Mouse (Mus musculus) neutrophil, adult 5-6 weeks (primary cell): Measurements from ENCODE around the gene Tecpr2. TPM values are rescaled to one million over a fixed set of nuclear protein-coding genes. Genes with fewer than 3 reads are reported as not detected.
A peak's percentile ranks its signal among the peaks of the same experiment; 100 is the strongest.
"Not testable (repeated sequence)": the region's sequence is repeated elsewhere in the genome, so short reads cannot be mapped to it uniquely, and the experiment has no call there.

ENCODE experiments used
- ATAC-seq: fragments of 151-379, 151-347 bp; 2 replicates; pipeline ENCODE4 v1.8.0; 2017; ENCODE audit warnings: mild to moderate bottlenecking, moderate TSS enrichment; ENCODE audit not compliant: insufficient number of reproducible peaks, poor library complexity, low FRiP score, severe bottlenecking; ENCODE audit errors: extremely low read depth
- total RNA-seq: library from RNA; stranded (forward); fragments of 200-1000 nt; gene quantifications from 2 replicates; pipeline ENCODE4 v1.2.3, GENCODE M21; 2017

Gene Tecpr2
- total RNA-seq: 3.9 and 4.9 TPM in 2 replicates

DNA sequence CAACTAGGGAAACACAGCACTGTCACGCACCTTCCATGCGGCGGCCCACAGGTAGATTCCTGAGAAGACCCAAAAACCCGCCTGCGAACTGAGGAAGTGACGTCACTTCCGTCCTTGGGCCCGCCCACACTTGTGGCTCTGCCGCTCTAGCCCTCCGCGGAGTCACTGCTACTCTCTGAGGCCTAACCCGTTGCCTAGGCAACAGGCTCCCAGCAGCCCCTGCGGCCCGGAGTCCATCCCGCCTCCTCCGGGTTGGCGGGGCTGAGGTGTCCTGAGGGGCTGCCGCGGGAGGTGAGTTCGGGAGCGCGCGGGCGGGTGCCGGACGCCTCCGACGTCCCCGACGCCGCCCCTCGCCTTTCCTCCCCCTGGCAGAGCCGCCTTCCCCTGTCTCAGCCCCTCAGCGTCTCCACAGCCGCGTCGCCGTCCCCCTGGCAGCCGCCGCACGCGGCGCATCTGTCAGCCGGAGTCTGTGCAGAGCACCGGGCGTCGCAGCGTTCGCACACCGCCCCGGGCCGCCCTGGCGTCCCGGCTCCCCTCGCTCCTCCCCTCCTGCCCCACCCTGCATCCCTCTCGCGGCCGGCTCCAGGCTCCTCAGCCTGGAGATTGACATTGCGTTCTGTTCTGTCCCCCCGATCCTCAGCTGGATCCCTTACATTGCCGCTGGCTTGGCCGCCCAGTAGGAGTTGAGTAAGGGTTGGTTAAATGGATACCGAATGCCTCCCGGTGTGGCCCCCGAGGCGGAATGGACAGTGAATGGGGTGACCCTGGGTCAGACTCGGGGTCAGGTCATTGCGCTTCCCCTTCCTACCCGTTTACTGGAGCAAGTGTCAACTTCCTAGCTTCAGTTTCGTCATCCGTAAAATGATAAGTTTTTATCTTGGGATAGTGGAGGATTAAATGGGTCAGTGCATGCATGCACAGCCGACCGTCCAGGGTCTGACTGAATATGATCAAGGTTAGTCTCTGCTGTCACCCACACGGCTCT, at the start of gene Tecpr2, which contains the start of gene Cinp:
Tecpr2 (plus strand) TSS at position 229 of the 985 bp plus-strand sequence.
Cinp (minus strand) TSS at position 110 of the 985 bp plus-strand sequence.
- ATAC-seq: peak; percentile 98

GRCm38 (mm10) chr12:110840348-110841198, 48.5 kb upstream of the Tecpr2 start, which contains the start of gene Mok:
Mok (minus strand) TSS chr12:110840939.
- peak; percentile 57 for ATAC-seq

- no peak for ATAC-seq
Measured at GRCm38 (mm10) chr12:110841731-110842493, 47.2 kb upstream of the Tecpr2 start.

DNA sequence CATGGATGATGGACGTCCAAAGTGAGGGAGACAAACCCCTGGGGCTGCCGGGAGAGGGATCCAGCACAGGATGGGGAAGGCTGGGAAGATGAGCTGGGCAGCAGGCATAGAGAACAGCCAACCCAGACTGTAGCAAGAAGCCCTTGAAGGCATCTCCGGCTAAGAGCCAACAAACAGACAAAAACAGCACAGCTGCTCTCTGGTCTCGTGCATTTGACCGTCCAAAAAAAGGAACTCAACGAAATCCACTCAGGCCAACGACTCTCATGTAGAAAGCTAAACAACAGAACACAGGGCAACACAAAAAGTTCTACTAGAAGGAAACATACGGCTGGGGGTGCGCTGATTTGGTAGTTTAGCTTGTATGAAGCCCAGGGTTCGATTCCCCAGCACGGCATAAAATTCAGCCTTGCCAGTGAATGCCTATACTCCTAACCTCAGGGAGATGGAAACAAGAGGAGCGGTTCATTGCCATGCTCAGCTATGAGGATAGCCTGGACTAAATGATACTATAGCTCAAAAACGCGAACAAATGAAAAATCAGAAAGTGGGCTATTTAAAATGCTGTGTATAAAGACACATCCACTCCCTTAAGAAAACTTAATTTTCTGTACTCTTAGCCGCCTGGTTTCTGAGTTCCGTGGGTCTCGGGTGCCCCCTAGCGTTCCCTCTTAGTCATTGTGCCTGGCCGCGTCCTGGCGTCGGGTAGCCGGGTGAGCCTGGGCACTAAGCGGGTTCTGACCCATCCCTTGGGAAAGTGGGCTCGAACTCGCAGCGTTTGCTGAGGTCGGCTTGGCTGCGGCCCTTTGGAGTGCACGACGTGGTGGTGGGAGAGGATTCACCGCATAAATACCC, 45.6 kb upstream of the Tecpr2 start:
- ATAC-seq: peak; percentile 75

DNA sequence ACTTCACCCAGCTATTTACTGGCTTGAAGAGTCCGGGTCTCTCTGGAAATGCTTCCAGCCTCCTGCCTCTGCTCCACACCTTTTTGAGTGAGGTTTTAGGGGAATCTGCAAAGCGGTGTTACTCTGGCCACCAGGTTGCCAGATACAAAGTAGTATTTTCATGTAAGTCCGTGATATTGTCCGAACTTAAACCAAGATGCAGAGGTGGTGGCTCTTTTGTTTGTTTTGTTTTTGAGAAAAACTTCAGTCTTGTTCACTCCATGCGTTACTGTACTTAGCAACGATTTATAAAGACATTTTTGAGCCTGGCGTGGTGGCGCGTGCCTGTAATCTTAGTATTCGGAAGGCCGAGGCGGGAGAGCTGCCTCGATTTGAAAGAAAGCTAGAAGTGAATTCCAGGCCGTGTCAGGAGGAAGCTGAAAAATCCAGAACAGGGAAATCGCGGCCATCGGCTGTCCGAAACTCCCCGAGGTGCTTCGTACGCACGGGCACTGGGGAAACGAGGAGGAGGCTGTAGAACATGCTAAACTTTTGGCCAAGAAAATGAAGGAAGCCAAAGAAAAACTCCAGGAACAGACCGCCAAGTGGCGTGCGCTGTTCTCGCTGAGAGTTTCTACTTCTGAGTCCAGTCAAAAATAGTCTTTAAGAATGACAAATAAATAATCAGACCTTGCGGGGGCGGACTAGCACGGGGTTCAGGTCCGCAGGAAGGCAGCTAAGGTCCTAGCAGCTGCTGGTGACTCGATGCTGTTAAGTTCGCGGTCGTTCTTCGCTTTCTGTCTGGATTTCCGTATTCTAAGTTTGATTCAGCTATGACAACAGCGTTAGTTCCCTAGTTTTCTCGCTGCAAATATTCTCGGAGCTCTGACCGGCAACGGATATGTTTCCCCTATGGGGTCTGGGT, 44.6 kb upstream of the Tecpr2 start:
- ATAC-seq: 0 out of 2 replicates have a peak, but pooled peaks have one; percentile 3

DNA sequence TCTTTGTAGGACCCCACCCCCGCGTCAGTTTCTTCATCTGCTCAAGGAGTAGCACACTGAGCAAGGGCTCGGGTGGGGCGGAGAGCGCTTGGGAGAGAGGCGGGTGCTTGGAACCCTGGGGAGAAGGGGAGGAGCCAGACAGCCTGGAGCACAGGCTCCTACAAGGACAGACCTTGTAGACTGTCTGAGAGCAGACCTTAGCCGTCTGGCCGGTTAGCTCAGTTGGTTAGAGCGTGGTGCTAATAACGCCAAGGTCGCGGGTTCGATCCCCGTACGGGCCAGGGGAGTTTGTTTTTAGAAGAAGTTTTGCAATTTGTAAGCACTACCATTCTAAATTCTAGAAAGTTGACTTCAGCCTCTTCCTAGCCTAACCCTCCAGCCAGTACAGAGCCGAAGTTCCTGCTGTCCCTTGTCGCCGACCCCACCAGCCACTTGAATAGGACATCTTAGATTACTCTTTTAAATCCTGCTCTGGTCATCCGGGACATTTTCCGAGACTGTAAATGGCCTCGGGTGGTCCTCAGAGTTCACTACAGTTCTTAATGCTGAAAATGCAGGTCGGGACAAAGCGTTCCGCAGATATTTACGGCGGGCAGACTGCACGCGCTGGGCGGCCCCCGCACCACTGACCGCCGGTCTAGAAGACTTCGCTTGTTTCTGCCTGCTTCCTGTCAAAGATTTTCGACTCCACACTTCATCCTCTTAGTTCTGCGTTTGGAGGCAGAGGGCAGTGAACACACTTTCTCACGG, 43.8 kb upstream of the Tecpr2 start:
- 0 out of 2 replicates have a peak, but pooled peaks have one; percentile 15 for ATAC-seq

- no peak for ATAC-seq
Measured at GRCm38 (mm10) chr12:110846191-110846765, 42.8 kb upstream of the Tecpr2 start.

- ATAC-seq: peak; percentile 52
Measured at GRCm38 (mm10) chr12:110850010-110850928, 38.8 kb upstream of the Tecpr2 start, which contains the start of gene Zfp839. Zfp839 (plus strand) TSS chr12:110850253.

DNA sequence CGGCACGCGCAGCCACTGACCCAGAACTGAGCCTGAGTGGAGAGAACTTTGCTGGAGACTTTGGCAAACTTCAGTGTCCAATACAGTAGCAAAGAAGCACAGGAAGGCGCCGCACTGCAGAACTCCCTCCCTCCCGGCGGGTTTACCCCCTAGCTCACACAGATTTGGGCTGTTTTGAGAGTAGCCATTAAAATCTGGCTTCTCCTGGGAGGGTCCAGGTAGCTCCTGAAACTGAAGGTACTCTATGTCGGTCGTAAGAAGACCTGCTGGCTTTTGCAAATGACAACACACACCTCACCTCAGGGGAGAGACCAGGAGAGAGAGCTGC, 38.2 kb upstream of the Tecpr2 start:
- ATAC-seq: no peak

- no peak for ATAC-seq
Measured at GRCm38 (mm10) chr12:110851414-110851813, 37.6 kb upstream of the Tecpr2 start.

DNA sequence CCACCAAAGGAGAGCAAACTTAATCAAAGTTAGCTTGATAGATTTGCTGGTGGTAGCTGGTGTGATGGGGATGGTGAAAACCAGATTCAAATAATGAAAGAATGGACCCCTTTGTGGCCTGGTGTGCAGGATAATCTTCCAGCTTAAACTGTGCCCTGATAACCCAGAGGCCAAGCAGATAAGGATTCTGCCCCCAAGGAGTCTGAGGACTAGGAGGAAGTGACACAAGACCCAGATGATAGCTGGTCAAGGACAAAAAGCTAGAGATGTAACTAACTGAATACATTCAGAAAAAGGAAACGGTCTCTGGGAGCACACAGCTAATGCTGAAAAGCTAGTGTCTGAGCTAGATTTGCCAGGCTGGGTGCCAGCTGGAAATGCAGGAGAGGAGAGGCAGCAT, 37.1 kb upstream of the Tecpr2 start:
- no peak for ATAC-seq

- peak; percentile 13; the same call in 1 of the 2 replicates for ATAC-seq
Measured at GRCm38 (mm10) chr12:110854786-110855737, 34.0 kb upstream of the Tecpr2 start.

DNA sequence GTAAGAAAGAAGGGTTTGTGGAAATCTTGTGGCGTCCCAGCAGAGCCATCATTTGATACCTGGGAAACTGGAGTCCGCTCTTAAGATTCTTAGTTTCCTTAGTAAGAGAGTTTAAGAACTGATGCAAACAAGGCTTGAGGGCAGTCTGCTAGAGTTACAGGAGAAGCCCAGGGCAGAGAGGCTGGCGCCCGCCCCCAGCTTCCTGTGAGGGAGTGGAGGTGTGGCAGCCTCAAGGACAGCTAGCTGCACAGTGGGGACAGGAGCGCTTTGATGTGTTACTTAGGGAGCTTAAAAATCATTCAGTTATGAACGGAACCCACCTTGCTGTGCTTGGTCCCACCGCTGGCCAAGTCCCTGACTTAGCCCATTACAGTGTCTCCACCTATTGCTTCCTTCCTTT, 31.9 kb upstream of the Tecpr2 start:
- ATAC-seq: 0 out of 2 replicates have a peak, but pooled peaks have one; percentile 8

- ATAC-seq: not testable (repeated sequence)
Measured at GRCm38 (mm10) chr12:110858681-110859080, 30.4 kb upstream of the Tecpr2 start.
